In the genomic region with DNA sequence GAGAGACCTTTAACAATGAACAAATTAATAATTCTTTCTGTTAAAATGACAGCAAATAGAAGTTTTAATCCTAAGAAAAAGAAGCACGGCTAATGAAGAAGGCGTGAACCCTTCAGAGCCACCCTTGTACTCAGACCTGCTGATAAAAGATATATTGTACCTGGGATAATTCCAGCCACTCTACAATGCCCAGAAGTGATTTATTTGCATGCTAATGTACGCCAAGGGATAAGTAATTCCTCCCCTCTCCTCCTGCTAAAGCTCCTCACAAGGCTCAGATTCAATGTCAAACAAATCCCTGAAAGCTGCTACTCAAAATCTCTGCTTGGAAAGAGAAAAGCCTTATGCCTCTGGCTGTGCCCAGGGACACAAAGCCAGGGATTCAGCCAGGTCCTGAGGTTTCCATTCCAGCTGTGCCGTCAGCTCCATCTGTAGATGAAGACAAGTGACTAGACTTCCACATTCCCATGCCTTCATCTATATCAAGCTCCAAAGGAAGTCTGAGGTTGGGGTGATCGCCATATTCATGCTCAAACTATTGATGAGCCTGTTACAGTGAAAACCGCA, we compare ENCODE assay signal across 14 mouse cellular contexts.
"Had no signal": no experiment of that assay in that cellular context is flagged by ENCODE, and none has a peak within 500 bp of the region (broad histone marks: within the 10 kb centered on the region; RNA-seq: fewer than 3 reads in every experiment).

No protein-coding gene starts in this region.

- DNase-seq: kidney, adult 2 months; kidney, postnatal 14 days; lung, adult 2 months; lung, postnatal 36 days; right cerebral cortex, postnatal 14 days; thymus, postnatal 36 days had no signal

- ATAC-seq: intestine, embryonic 16.5 days; lung, postnatal 0 days had no signal

- H3K4me1 ChIP-seq: kidney, embryonic 15.5 days; limb, embryonic 10.5 days; liver, embryonic 15.5 days; stomach, embryonic 15.5 days had no signal

- H3K27ac ChIP-seq: kidney, embryonic 15.5 days; limb, embryonic 10.5 days; liver, embryonic 15.5 days; stomach, embryonic 15.5 days had no signal

- H3K9me3 ChIP-seq: kidney, embryonic 15.5 days; limb, embryonic 10.5 days; liver, embryonic 15.5 days; stomach, embryonic 15.5 days had no signal

- H3K4me3 ChIP-seq: kidney, embryonic 15.5 days; limb, embryonic 10.5 days; liver, embryonic 15.5 days; myocyte; stomach, embryonic 15.5 days had no signal

- H3K36me3 ChIP-seq: kidney, embryonic 15.5 days; limb, embryonic 10.5 days; liver, embryonic 15.5 days; stomach, embryonic 15.5 days had no signal

- H3K9ac ChIP-seq: kidney, embryonic 15.5 days; liver, embryonic 15.5 days; stomach, embryonic 15.5 days had no signal

- H3K27me3 ChIP-seq: kidney, embryonic 15.5 days; liver, embryonic 15.5 days; stomach, embryonic 15.5 days had no signal

- H3K4me2 ChIP-seq: kidney, embryonic 15.5 days; liver, embryonic 11.5 days; liver, embryonic 15.5 days; stomach, embryonic 15.5 days had no signal
